Mouse (Mus musculus): ENCODE measurements around the gene Haao.

- TF ChIP-seq CTCF (IDR thresholded peaks at IDR 0.05; ENCODE audit: insufficient read depth, low read depth, low read length) (no peak), POLR2A (IDR thresholded peaks at IDR 0.05; ENCODE audit: insufficient read depth, low read depth, low read length) (no peak)
Measured at GRCm38 (mm10) chr17:83890373-83890696, 42.6 kb upstream of the Haao start.

All from olfactory bulb, adult 2 months (tissue).